Mouse (Mus musculus): ENCODE data around the gene Gm28051. TPM values are rescaled to one million over a fixed set of nuclear protein-coding genes. Genes with fewer than 3 reads are reported as not detected.

Gene Gm28051
- polyA plus RNA-seq, 1 experiment from 2014 or later = not detected

- no peak for DNase-seq (ENCODE audit: low spot score)
These were observed 50.6 kb downstream of the Gm28051 start for GRCm38 (mm10) chr12:102706833-102707463.

GRCm38 (mm10) chr12:102705906-102706640 is 51.5 kb downstream of the Gm28051 start:
- DNase-seq (ENCODE audit: low spot score) = no peak

GRCm38 (mm10) chr12:102705216-102705871 is 52.2 kb downstream of the Gm28051 start:
- DNase-seq (ENCODE audit: low spot score) = peak; percentile 92

- no peak for DNase-seq (ENCODE audit: low spot score)
These were observed 52.9 kb downstream of the Gm28051 start, which contains the start of gene Itpk1 for GRCm38 (mm10) chr12:102704457-102705198. Gene Itpk1, minus strand, starts transcription at chr12:102704930.

DNA sequence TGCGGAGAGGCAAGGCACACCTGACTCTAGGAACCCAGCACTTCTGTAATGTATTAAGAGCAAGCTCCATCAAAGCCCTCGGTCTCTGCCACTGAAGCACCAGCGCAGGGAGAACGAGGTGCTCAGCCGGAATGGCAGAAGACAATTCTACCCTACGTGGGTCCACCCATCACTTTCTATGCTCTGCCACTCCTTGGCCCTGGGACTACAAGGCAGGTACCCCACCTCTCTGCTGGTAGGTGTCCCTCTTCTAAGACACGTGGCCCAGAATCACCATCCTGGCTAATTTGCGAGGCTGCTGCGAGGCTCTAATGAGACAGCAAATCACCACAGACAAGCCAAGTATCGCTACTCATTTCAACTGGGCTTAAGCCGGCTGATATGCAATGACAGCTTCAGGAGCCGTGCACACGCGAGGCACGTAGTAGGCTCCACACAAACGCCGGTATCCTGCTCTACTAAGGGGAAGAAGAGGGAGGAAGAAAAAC is 53.6 kb downstream of the Gm28051 start:
- DNase-seq (ENCODE audit: low spot score) = peak; percentile 41

DNA sequence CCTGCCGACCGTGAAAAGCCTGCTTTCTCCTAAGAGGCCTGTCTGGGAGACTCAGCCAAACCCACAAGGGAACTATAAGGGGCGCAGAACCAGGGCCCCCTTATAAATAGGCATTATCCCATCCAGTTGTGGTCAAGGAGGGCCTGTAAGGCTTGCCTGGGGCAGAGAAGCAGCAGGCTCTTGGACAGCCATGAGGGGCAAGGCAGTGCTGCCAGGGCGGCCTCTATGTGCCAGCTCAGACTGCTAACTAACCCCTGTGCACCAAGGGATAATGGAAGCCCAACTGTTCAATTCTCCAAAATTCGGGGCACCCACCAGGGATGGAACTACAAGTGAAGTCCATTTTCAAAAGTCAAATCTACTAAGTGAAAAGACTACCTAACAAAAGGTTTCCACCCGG is 54.1 kb downstream of the Gm28051 start:
- DNase-seq (ENCODE audit: low spot score) = no peak

- no peak for DNase-seq (ENCODE audit: low spot score)
These were observed 54.5 kb downstream of the Gm28051 start for GRCm38 (mm10) chr12:102703111-102703412.

DNA sequence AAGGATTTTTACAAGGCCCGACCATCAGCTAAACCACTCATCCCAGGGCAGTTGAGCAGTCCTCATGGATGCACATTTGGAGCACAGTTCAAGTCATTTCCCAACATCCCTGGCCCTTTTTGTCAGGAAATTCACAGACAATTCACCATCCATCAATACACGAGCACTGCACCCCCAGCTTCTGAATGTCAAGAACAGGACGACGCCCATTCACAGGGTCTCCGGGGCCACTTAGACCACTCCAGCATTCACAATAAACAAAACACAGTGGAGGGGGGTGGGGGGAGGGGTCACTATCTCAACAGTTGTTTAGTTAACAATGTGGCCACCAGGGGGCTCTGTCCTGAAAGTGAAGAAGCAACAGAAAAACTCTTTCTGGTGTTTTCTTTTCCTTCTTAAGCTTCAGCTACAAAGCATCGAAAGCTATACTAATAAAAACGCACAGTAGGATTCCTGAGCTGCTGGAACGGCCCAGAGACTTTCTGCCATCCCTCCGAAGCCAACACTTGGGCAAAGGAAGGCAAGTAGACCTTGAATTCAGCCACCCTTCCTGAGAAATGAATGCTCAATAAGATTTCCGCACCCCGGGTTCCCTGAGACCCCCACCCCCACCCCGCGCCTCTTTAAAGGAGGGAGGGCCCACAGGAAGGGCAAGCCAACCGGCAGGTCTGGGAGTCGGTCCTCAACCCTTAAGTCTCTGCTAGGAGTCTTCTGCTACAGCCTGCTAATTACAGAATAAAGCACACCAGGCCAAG is 55.0 kb downstream of the Gm28051 start:
- peak; percentile 91 for DNase-seq (ENCODE audit: low spot score)

DNA sequence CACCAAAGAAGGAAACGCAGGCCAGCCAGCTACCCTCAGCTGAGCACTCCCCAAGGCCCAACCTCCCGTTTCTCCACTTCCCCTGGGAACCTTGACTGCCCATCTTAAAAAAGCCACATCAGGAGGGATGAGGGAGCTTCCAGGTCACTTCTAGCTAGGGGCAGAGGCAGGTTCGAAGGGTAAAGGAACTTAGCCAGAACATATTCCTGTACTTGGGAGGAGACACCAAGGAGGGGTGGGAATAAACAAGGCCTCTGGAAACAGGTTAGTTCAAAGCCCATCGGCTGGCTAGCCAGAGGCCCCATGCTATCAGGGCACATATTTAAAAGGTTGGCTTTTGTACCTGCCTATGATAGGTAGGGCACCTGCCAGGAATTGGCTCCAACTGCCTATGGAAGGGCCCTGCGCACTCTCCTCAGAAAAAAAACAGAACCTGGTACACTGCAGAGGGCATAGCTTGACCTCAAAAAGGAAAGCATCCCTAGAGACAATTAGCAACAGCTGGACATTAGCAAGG is 55.8 kb downstream of the Gm28051 start:
- no peak for DNase-seq (ENCODE audit: low spot score)

GRCm38 (mm10) chr12:102700453-102700852 is 57.1 kb downstream of the Gm28051 start:
- DNase-seq (ENCODE audit: low spot score) = no peak

GRCm38 (mm10) chr12:102699156-102699555 is 58.4 kb downstream of the Gm28051 start:
- DNase-seq (ENCODE audit: low spot score) = peak; percentile 19

DNA sequence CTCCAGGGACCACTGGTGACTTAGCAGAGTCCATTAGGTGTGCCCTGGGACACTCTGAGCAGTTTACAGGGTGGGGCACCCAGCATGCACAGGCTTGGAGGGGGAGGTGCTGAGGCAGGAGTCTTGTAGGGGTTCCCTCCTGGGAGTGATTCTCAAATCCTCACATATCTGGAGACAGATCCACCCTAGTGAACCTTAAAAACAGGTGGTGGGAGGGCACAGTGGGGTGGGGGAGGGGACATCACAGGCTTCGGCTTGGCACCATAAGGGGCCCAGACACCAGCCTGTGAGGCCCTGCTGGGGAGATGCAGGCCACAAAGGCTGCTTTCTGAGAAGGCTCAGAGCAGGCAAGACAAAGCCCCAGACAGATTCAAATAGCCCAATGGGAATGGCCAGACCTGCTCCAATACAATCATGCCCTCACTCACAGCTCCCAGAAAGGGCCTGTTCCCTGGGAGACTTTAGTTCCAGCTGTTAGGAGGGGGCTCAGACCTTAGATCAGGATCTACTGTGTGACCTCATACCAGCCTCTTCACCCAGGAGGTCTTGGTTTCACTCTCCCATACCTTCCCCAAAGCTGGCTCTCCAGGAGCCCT is 59.4 kb downstream of the Gm28051 start:
- DNase-seq (ENCODE audit: low spot score) = peak; percentile 86

GRCm38 (mm10) chr12:102697381-102697780 is 60.2 kb downstream of the Gm28051 start:
- no peak for DNase-seq (ENCODE audit: low spot score)

DNA sequence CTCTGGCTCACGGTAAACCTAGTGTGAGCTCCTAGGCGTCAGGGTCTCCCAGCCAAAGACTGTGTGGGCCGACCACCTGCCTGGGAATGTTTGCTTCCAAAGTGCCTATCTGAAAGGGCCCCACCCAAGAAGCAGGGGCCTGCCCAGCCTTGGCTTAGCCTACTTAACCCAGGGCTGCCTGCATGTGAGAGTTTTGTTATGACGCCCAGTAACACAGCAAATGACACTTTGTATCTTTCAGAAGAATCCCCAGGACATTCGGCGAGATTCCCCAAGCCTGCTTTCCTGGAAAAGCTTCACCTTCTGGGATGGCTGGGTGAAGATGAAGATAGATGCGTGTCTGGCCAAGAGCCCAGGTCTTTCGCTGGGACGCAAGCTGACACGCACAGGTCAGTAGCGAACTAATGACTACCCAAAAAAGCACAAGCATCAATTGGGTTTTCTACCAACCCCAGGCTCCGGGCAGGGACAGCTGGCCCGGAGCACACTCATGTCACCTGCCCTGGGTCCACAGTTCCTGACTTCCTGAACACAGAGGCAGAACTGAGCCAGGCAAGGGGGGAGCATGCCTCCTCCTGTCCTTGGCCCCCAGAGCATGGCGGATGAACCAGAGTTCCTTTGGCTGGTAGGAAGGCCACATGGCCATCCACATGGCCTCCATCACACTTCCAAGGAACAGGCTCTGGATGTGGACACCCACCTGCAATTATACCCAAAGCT is 60.8 kb downstream of the Gm28051 start:
- no peak for DNase-seq (ENCODE audit: low spot score)

- DNase-seq (ENCODE audit: low spot score) = peak; percentile 74
These were observed 62.0 kb downstream of the Gm28051 start for GRCm38 (mm10) chr12:102695369-102696239.

GRCm38 (mm10) chr12:102691761-102692160 is 65.8 kb downstream of the Gm28051 start:
- no peak for DNase-seq (ENCODE audit: low spot score)

GRCm38 (mm10) chr12:102691180-102691579 is 66.4 kb downstream of the Gm28051 start:
- DNase-seq (ENCODE audit: low spot score) = no peak

- DNase-seq (ENCODE audit: low spot score) = peak; percentile 28
These were observed 67.6 kb downstream of the Gm28051 start for GRCm38 (mm10) chr12:102689773-102690563.

Data from thymus, postnatal 0 days (tissue).